Mouse (Mus musculus) spleen, adult 2 months (tissue): ENCODE data around the gene Ciart.

Experiments
- CTCF ChIP-seq: fragments of 200-500 bp; IDR thresholded peaks from 2 replicates; pipeline ENCODE4 v1.5.1; 2011; ENCODE audit warnings: mild to moderate bottlenecking, inconsistent platforms; ENCODE audit not compliant: insufficient read depth, insufficient read length, insufficient replicate concordance; ENCODE audit errors: extremely low read depth
- POLR2A ChIP-seq: fragments of 200-500 bp; IDR thresholded peaks from 2 replicates; pipeline ENCODE4 v1.6.1; 2011; ENCODE audit warnings: low read depth, low read length, inconsistent platforms

DNA sequence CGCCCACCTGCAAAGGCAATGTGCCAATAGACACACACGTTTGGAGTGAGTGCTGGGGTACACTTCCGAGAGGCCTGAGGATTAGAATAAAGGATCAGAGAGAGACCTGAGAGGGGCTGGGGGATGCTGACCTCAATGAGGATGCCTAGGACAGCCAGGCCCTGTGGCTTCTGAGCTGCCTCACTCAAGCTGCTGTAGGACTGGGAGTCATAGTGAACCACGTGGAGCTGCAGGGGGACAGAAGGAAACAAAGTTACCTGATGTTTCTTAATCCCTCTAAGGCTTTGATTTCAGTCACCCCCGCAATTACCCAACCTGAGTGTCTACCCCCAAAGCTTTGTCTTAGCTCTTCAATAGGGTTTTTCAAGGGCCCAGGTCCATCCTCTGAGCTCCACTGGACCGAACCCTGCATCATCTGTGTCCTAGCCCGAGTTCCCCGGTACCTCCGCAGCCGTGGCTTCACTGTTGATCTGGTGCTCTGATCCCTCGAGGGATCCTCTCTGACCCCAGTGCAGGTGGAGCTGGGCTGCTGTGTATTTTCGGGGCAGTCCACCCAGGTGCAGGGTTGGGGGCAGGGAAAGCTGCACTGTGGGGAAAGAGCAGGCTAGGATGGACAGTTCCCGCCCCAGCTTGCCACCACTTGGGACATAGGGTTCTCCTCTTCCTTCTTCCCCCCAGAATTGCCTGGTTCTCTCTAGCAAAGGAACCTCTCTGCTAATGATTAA lies 17.9 kb upstream of the Ciart start:
- no peak for TF ChIP-seq POLR2A
- no peak for TF ChIP-seq CTCF
